Mouse (Mus musculus): ENCODE measurements at regions not wholly inside any gene's neighbourhood (a gene's known extent, or its start where the extent isn't known, plus 50 kb on each side); places are given as distances from the start of the nearest gene placed in this dataset.

DNA sequence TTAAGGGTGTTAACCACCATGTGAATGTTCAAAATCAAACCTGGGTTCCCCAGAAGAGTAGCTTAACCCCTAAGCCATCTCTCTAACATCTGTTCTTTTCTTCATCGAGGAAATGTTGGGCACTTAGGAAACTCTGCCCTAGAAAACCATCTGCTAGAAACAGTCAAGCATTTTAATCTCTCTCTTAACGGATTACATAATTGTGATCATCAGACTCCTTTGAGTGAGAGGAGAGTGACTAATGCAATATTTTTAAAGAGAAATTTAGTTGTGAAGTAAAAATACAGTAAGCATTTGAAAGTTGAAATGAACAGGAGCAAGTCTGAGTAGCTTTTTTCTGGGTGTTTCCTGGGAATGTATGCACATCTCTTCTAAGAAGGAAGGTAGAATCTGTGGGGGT lies 379.4 kb downstream of the Zfp619 start:
- Histone ChIP-seq H3K4me1 (ENCODE audit: control insufficient read depth, insufficient read depth, insufficient read length) (no peaks in the 10 kb centered on the region), H3K27me3 (ENCODE audit: control insufficient read depth, insufficient read depth, low read length) (no peaks in the 10 kb centered on the region), H3K27ac (ENCODE audit: insufficient read depth, low read length) (no peak overlapping the region), H3K4me3 (ENCODE audit: extremely low read depth, insufficient read depth, insufficient read length) (no peak overlapping the region), H3K36me3 (ENCODE audit: control insufficient read depth, insufficient read depth, low read length) (no peaks in the 10 kb centered on the region)
- whole genome bisulfite sequencing = 75% methylated on average over 2 of the region's 2 CpGs
- DNase-seq (ENCODE audit: low read depth in 1 of 2, low spot score in 2 of 2) = no peak
- no peak for TF ChIP-seq POLR2A (IDR thresholded peaks at IDR 0.05; ENCODE audit: low read depth, low read length)
- no peak for TF ChIP-seq CTCF (IDR thresholded peaks at IDR 0.05; ENCODE audit: extremely low read depth, insufficient read depth, insufficient read length, insufficient replicate concordance)

DNA sequence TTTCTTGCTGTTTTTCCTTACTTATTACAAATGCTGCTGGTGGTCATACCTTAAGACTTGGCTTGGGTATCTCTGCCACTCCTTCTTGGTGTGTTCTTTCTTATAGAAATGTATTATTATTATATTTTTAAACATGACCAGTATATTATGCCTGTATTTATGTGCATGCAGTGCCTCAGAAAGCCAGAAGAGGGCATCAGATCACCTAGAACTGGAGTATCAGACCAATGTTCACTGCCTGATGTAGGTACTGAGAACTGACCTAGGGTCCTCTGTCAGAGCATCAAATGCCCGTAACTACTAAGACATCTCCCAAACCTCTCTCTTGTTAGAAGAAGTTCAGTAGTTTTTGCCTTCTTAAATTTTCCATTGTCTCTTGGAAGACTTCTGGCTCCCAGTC lies 380.7 kb downstream of the Zfp619 start:
- WGBS = 97% methylated on average over 1 of the region's 1 CpGs
- Histone ChIP-seq H3K27me3 (ENCODE audit: control insufficient read depth, insufficient read depth, low read length) (no peaks in the 10 kb centered on the region), H3K4me1 (ENCODE audit: control insufficient read depth, insufficient read depth, insufficient read length) (no peaks in the 10 kb centered on the region), H3K4me3 (ENCODE audit: extremely low read depth, insufficient read depth, insufficient read length) (no peak overlapping the region), H3K36me3 (ENCODE audit: control insufficient read depth, insufficient read depth, low read length) (no peaks in the 10 kb centered on the region), H3K27ac (ENCODE audit: insufficient read depth, low read length) (no peak overlapping the region)
- no peak for DNase-seq (ENCODE audit: low read depth in 1 of 2, low spot score in 2 of 2)
- TF ChIP-seq POLR2A (IDR thresholded peaks at IDR 0.05; ENCODE audit: low read depth, low read length) (no peak), CTCF (IDR thresholded peaks at IDR 0.05; ENCODE audit: extremely low read depth, insufficient read depth, insufficient read length, insufficient replicate concordance) (no peak)

DNA sequence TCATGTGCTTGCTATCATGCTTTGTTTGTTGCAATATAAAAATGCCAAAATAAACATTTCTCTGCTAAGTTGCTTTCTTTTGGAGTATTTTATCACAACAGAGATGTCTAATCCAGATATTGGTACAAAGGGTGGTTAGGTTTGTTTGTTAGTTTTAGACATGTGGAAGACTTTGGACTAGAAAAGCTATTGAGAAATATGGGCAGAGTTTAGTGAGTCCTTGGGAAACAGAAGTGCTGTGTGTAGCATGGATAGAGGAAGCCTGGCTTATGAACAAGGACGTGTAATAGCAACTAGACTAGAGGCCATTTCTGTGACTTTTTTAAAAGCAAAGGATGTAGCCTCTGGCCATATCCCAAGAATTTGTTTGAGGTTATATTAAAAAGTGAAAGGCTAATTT lies 416.4 kb downstream of the Zfp619 start:
- no peak overlapping the region for H3K27ac ChIP-seq (ENCODE audit: insufficient read depth, low read length)
- H3K36me3 ChIP-seq (ENCODE audit: control insufficient read depth, insufficient read depth, low read length) = no peaks in the 10 kb centered on the region
- no peaks in the 10 kb centered on the region for H3K4me1 ChIP-seq (ENCODE audit: control insufficient read depth, insufficient read depth, insufficient read length)
- 77% methylated on average over 1 of the region's 1 CpGs for WGBS
- no peak for DNase-seq (ENCODE audit: low read depth in 1 of 2, low spot score in 2 of 2)
- no peak overlapping the region for H3K4me3 ChIP-seq (ENCODE audit: extremely low read depth, insufficient read depth, insufficient read length)
- no peak for TF ChIP-seq CTCF (IDR thresholded peaks at IDR 0.05; ENCODE audit: extremely low read depth, insufficient read depth, insufficient read length, insufficient replicate concordance)
- TF ChIP-seq POLR2A (IDR thresholded peaks at IDR 0.05; ENCODE audit: low read depth, low read length) = no peak
- H3K27me3 ChIP-seq (ENCODE audit: control insufficient read depth, insufficient read depth, low read length) = no peaks in the 10 kb centered on the region

DNA sequence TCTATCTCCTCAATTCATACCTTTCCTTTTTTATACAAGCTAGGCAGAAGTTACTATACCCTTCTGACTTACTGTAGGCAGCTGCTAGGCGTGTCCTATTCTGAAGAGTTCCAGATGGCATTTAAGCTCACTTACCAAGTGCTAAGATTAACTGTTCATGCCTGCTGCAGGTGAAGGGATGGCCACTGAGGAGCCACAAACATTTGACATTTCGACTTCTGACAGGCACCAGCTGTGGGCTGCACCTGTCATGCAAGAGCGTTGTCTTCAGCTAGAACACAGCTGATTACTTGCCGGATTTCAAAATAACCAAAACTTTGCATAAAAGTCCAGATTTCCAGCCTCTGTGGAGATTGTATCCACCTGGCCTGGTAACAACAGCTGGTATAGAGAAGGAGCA lies 419.7 kb downstream of the Zfp619 start:
- Histone ChIP-seq H3K27me3 (ENCODE audit: control insufficient read depth, insufficient read depth, low read length) (no peaks in the 10 kb centered on the region), H3K27ac (ENCODE audit: insufficient read depth, low read length) (no peak overlapping the region), H3K4me1 (ENCODE audit: control insufficient read depth, insufficient read depth, insufficient read length) (no peaks in the 10 kb centered on the region), H3K36me3 (ENCODE audit: control insufficient read depth, insufficient read depth, low read length) (no peaks in the 10 kb centered on the region), H3K4me3 (ENCODE audit: extremely low read depth, insufficient read depth, insufficient read length) (no peak overlapping the region)
- WGBS = 82% methylated on average over 4 of the region's 4 CpGs
- no peak for DNase-seq (ENCODE audit: low read depth in 1 of 2, low spot score in 2 of 2)
- TF ChIP-seq POLR2A (IDR thresholded peaks at IDR 0.05; ENCODE audit: low read depth, low read length) = no peak
- TF ChIP-seq CTCF (IDR thresholded peaks at IDR 0.05; ENCODE audit: extremely low read depth, insufficient read depth, insufficient read length, insufficient replicate concordance) = no peak

DNA sequence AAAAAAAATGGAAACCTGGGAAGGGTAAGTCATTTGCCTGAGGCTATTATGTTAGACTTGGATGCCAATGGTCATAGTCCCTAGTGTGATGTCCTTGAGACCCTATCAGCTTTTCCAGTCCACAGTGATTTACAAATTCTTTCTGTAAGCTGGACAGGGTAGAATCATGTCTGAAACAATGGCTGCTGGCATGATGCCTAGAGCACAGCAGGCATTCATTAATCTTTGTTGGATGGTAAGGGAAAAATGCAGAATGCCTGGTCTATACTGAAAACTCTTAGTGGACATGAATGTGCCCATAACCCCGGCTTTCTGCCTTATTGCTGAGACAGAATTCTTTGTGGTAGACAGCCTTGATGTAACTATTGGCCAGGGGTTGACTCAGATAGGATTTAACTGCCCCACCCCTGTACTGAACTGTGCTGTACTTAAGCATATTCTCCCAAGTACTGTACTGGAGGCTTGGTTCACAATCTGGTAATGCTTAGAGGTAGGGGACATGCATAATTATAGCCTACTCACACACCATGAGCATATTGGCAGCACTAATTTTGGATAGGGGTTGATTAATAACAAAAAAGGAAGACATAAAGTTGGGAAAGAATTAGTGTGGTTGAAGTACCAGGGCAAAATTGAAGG lies 424.8 kb downstream of the Zfp619 start:
- no peak for DNase-seq (ENCODE audit: low read depth in 1 of 2, low spot score in 2 of 2)
- no peak for TF ChIP-seq CTCF (IDR thresholded peaks at IDR 0.05; ENCODE audit: extremely low read depth, insufficient read depth, insufficient read length, insufficient replicate concordance)
- no peak for TF ChIP-seq POLR2A (IDR thresholded peaks at IDR 0.05; ENCODE audit: low read depth, low read length)
- H3K4me1 ChIP-seq (ENCODE audit: control insufficient read depth, insufficient read depth, insufficient read length) = no peaks in the 10 kb centered on the region
- H3K27ac ChIP-seq (ENCODE audit: insufficient read depth, low read length) = no peak overlapping the region
- H3K27me3 ChIP-seq (ENCODE audit: control insufficient read depth, insufficient read depth, low read length) = no peaks in the 10 kb centered on the region
- no peak overlapping the region for H3K4me3 ChIP-seq (ENCODE audit: extremely low read depth, insufficient read depth, insufficient read length)
- WGBS = 50% methylated on average over 1 of the region's 1 CpGs
- no peaks in the 10 kb centered on the region for H3K36me3 ChIP-seq (ENCODE audit: control insufficient read depth, insufficient read depth, low read length)

DNA sequence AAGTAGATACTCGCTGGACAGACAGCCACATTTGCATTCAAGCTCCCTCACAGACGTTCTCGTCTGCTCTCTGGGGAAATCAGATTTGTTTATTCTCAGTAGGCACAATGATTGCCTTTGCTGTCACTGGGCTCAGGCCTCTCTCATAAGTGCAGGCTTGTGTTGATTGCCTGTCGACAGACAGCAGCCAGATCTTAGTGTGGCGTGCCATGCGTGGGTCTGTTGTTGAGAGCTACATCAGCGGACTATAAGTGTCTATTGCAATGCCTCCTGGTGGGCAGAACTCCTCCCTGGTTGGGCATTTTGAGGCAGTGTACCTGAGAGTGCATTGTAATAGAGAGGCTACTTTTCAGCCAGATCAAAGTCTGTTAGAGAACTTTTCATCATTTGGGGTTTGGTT lies 436.5 kb downstream of the Zfp619 start:
- Histone ChIP-seq H3K4me1 (ENCODE audit: control insufficient read depth, insufficient read depth, insufficient read length) (no peaks in the 10 kb centered on the region), H3K27me3 (ENCODE audit: control insufficient read depth, insufficient read depth, low read length) (no peaks in the 10 kb centered on the region), H3K4me3 (ENCODE audit: extremely low read depth, insufficient read depth, insufficient read length) (no peak overlapping the region), H3K36me3 (ENCODE audit: control insufficient read depth, insufficient read depth, low read length) (no peaks in the 10 kb centered on the region), H3K27ac (ENCODE audit: insufficient read depth, low read length) (no peak overlapping the region)
- no peak for DNase-seq (ENCODE audit: low read depth in 1 of 2, low spot score in 2 of 2)
- TF ChIP-seq CTCF (IDR thresholded peaks at IDR 0.05; ENCODE audit: extremely low read depth, insufficient read depth, insufficient read length, insufficient replicate concordance) (no peak), POLR2A (IDR thresholded peaks at IDR 0.05; ENCODE audit: low read depth, low read length) (no peak)
- 68% methylated on average over 7 of the region's 7 CpGs for WGBS

DNA sequence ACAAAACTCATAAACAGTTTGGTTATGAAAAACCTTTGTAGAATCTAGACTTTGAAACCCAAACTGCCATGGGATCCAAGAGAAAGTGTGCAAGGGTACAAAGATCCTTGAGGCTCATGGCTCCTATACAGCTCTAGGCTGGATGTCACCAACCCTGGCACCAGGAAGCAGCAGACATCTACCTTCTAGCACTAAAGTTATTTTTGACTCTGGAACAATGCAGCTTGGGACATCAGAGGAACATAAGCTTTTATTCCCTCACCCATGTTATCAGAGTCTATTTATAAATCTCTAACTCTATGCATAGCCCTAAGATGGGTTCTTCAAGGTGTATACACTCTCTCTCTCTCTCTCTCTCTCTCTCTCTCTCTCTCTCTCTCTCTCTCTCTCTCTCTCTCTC lies 437.4 kb downstream of the Zfp619 start:
- Histone ChIP-seq H3K27ac (ENCODE audit: insufficient read depth, low read length) (no peak overlapping the region), H3K4me1 (ENCODE audit: control insufficient read depth, insufficient read depth, insufficient read length) (no peaks in the 10 kb centered on the region), H3K4me3 (ENCODE audit: extremely low read depth, insufficient read depth, insufficient read length) (no peak overlapping the region), H3K36me3 (ENCODE audit: control insufficient read depth, insufficient read depth, low read length) (no peaks in the 10 kb centered on the region), H3K27me3 (ENCODE audit: control insufficient read depth, insufficient read depth, low read length) (no peaks in the 10 kb centered on the region)
- no peak for DNase-seq (ENCODE audit: low read depth in 1 of 2, low spot score in 2 of 2)
- no peak for TF ChIP-seq CTCF (IDR thresholded peaks at IDR 0.05; ENCODE audit: extremely low read depth, insufficient read depth, insufficient read length, insufficient replicate concordance)
- TF ChIP-seq POLR2A (IDR thresholded peaks at IDR 0.05; ENCODE audit: low read depth, low read length) = no peak
